Mouse (Mus musculus): ENCODE data around the gene Trim65. TPM values are rescaled to one million over a fixed set of nuclear protein-coding genes. Genes with fewer than 3 reads are reported as not detected.

The Trim65 gene
- polyA plus RNA-seq, 1 experiment = 9.6 TPM

DNA sequence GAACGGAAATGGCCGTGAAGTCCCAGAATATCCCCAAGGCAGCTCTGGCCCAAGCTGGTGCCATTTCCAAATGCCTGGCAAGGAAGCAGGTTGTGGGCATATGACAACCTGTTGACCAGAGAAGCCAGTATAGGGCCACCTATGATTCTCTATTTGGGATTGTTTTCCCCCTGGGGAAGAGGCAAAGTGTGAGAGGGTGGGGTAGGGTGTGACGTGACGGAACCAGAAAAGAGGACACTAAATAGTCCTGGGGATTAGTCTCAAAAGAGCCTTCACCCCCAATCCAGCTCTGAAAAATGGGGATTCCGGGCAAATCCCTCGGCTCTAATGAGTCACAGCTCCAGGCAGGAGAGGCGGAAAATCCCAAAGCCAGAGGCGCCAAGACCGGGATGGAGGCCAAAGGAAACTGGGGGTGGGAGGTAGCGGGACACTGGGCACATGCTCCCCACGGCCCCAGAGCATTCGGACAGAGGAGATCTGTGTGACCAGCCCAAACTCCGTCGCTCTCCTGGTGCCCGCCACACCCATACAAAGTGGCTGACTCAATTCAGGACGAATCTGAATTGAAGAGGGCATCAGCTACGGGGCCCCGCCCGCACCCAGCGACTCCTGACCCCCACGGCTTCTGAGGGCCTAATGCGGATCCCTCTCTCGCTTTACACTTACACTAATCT lies 22.3 kb downstream of the Trim65 start:
- H3K4me1 ChIP-seq (ENCODE audit: control insufficient read depth, insufficient read depth, low read length) = peaks cover 32% of the 10 kb centered on the region
- WGBS = 9% methylated on average over 23 of the region's 23 CpGs
- H3K27me3 ChIP-seq (replicated peaks; ENCODE audit: control insufficient read depth, insufficient read depth, low read length) = no peaks in the 10 kb centered on the region
- TF ChIP-seq POLR2A (IDR thresholded peaks at IDR 0.05; ENCODE audit: low read depth, low read length) (peak; percentile 53), CTCF (conservative IDR thresholded peaks at IDR 0.05; ENCODE audit: insufficient read depth, insufficient read length, low read depth, low read length) (no peak)
- peak overlapping the region; percentile 91 for H3K27ac ChIP-seq (ENCODE audit: insufficient read depth, low read depth, low read length)
- DNase-seq = peak; percentile 86
- H3K4me3 ChIP-seq (ENCODE audit: insufficient read depth, low read depth, low read length) = peak overlapping the region; percentile 90
- H3K36me3 ChIP-seq (ENCODE audit: control insufficient read depth, insufficient read depth, low read length) = peaks cover 2% of the 10 kb centered on the region; the same call in 1 of the 2 replicates

DNA sequence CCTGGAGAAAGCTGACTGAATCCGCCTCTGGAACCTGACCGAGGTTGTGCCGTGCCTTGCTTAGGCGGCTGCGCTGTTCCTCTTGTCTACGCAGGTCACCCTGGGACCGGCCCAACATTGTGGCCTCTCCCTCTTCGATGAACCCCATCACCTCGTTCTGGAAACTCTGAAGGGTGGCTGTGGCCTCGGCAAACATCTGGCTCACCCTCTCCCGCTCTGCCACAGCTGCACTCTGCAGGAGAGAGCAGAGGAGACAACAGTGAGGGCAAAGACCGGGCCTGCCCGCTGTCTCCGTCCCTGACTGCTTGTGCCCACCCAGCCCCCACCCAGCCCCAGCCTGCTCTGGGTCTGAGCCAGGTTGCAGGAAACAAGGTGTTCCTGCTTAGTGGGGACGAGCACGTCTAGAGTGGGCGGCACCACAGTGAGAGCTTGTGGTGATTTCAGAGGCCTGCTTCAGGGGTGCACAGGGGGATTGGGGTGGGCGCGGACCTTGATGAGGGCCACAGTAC lies 23.1 kb downstream of the Trim65 start:
- Histone ChIP-seq H3K4me1 (ENCODE audit: control insufficient read depth, insufficient read depth, low read length) (peaks cover 39% of the 10 kb centered on the region), H3K36me3 (ENCODE audit: control insufficient read depth, insufficient read depth, low read length) (peaks cover 2% of the 10 kb centered on the region; the same call in 1 of the 2 replicates), H3K4me3 (ENCODE audit: insufficient read depth, low read depth, low read length) (peak overlapping the region; percentile 90), H3K27ac (ENCODE audit: insufficient read depth, low read depth, low read length) (peak overlapping the region; percentile 91), H3K27me3 (replicated peaks; ENCODE audit: control insufficient read depth, insufficient read depth, low read length) (no peaks in the 10 kb centered on the region)
- peak; percentile 75 for DNase-seq
- 29% methylated on average over 19 of the region's 19 CpGs for WGBS
- no peak for TF ChIP-seq POLR2A (IDR thresholded peaks at IDR 0.05; ENCODE audit: low read depth, low read length)

GRCm38 (mm10) chr11:116106963-116107776 lies 23.8 kb downstream of the Trim65 start:
- DNase-seq = peak; percentile 56
- Histone ChIP-seq H3K4me3 (ENCODE audit: insufficient read depth, low read depth, low read length) (peak overlapping the region; percentile 90), H3K27me3 (replicated peaks; ENCODE audit: control insufficient read depth, insufficient read depth, low read length) (no peaks in the 10 kb centered on the region), H3K36me3 (ENCODE audit: control insufficient read depth, insufficient read depth, low read length) (peaks cover 2% of the 10 kb centered on the region; the same call in 1 of the 2 replicates), H3K4me1 (ENCODE audit: control insufficient read depth, insufficient read depth, low read length) (peaks cover 43% of the 10 kb centered on the region), H3K27ac (ENCODE audit: insufficient read depth, low read depth, low read length) (peak overlapping the region; percentile 91)
- 30% methylated on average over 14 of the region's 14 CpGs for WGBS
- no peak for TF ChIP-seq POLR2A (IDR thresholded peaks at IDR 0.05; ENCODE audit: low read depth, low read length)
- peak; percentile 35; the same call in 1 of the 2 replicates for TF ChIP-seq CTCF (conservative IDR thresholded peaks at IDR 0.05; ENCODE audit: insufficient read depth, insufficient read length, low read depth, low read length)

GRCm38 (mm10) chr11:116106154-116106962 lies 24.6 kb downstream of the Trim65 start:
- peak; percentile 29 for DNase-seq
- H3K36me3 ChIP-seq (ENCODE audit: control insufficient read depth, insufficient read depth, low read length) = peaks cover 2% of the 10 kb centered on the region; the same call in 1 of the 2 replicates
- peaks cover 49% of the 10 kb centered on the region for H3K4me1 ChIP-seq (ENCODE audit: control insufficient read depth, insufficient read depth, low read length)
- 58% methylated on average over 32 of the region's 32 CpGs for WGBS
- H3K27me3 ChIP-seq (replicated peaks; ENCODE audit: control insufficient read depth, insufficient read depth, low read length) = no peaks in the 10 kb centered on the region
- no peak for TF ChIP-seq CTCF (conservative IDR thresholded peaks at IDR 0.05; ENCODE audit: insufficient read depth, insufficient read length, low read depth, low read length)
- TF ChIP-seq POLR2A (IDR thresholded peaks at IDR 0.05; ENCODE audit: low read depth, low read length) = no peak
- H3K4me3 ChIP-seq (ENCODE audit: insufficient read depth, low read depth, low read length) = no peak overlapping the region; the same call in 1 of the 2 replicates
- H3K27ac ChIP-seq (ENCODE audit: insufficient read depth, low read depth, low read length) = peak overlapping the region; percentile 66

DNA sequence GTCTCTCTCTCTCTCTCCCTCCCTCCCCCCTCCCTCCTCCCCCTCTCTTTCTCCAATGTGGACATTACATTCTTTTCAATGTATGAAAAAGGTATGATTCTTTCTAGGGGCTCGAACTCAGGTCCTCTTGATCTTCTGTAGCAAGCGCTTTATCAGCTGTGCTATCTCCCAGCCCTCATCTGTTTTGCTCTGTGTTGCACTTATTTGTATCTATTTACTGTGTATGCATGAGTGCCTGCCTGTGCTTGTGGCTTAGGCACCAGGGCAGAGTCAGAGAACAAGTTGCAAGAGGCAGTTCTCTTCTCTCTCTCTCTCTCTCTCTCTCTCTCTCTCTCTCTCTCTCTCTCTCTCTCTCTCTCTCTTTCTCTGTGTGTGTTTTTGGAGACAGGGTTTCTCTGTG lies 25.9 kb downstream of the Trim65 start:
- peaks cover 2% of the 10 kb centered on the region; the same call in 1 of the 2 replicates for H3K36me3 ChIP-seq (ENCODE audit: control insufficient read depth, insufficient read depth, low read length)
- H3K27me3 ChIP-seq (replicated peaks; ENCODE audit: control insufficient read depth, insufficient read depth, low read length) = no peaks in the 10 kb centered on the region
- H3K4me1 ChIP-seq (ENCODE audit: control insufficient read depth, insufficient read depth, low read length) = peaks cover 58% of the 10 kb centered on the region
- peak; percentile 51 for DNase-seq
- peak overlapping the region; percentile 18 for H3K27ac ChIP-seq (ENCODE audit: insufficient read depth, low read depth, low read length)
- 81% methylated on average over 2 of the region's 2 CpGs for WGBS
- no peak overlapping the region for H3K4me3 ChIP-seq (ENCODE audit: insufficient read depth, low read depth, low read length)
- TF ChIP-seq POLR2A (IDR thresholded peaks at IDR 0.05; ENCODE audit: low read depth, low read length) = no peak
- TF ChIP-seq CTCF (conservative IDR thresholded peaks at IDR 0.05; ENCODE audit: insufficient read depth, insufficient read length, low read depth, low read length) = no peak

GRCm38 (mm10) chr11:116104006-116104646 lies 26.8 kb downstream of the Trim65 start:
- peaks cover 2% of the 10 kb centered on the region; the same call in 1 of the 2 replicates for H3K36me3 ChIP-seq (ENCODE audit: control insufficient read depth, insufficient read depth, low read length)
- peaks cover 61% of the 10 kb centered on the region for H3K4me1 ChIP-seq (ENCODE audit: control insufficient read depth, insufficient read depth, low read length)
- WGBS = 13% methylated on average over 14 of the region's 14 CpGs
- DNase-seq = peak; percentile 95
- no peaks in the 10 kb centered on the region for H3K27me3 ChIP-seq (replicated peaks; ENCODE audit: control insufficient read depth, insufficient read depth, low read length)
- H3K27ac ChIP-seq (ENCODE audit: insufficient read depth, low read depth, low read length) = peak overlapping the region; percentile 91
- no peak for TF ChIP-seq CTCF (conservative IDR thresholded peaks at IDR 0.05; ENCODE audit: insufficient read depth, insufficient read length, low read depth, low read length)
- no peak for TF ChIP-seq POLR2A (IDR thresholded peaks at IDR 0.05; ENCODE audit: low read depth, low read length)
- no peak overlapping the region for H3K4me3 ChIP-seq (ENCODE audit: insufficient read depth, low read depth, low read length)
